Mouse (Mus musculus) heart, adult 9 months (tissue): ENCODE results near the gene Ulk3.

Source experiments
- DNase-seq, 2 experiments: peaks; one replicate each; pipeline ENCODE4 v3.0.0; 2022; ENCODE audit warnings: low spot score in 2 of 2

The Ulk3 gene

DNA sequence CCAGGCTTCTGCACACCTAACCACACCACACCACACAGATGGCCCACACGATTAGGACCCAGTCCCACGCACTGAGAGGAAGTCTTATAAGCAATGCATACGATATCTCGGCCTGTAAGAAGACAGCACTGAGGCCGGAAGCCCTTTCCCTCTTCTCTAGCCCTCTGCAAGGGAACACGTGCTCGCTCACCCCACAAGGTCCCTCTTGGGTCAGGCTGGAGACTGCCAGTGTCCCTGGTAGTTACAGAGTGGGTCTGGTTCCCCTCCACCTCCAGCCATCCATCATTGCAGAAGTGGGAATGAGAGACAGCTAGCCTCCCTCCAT lies 54.6 kb downstream of the Ulk3 start:
- DNase-seq = peak in 1 of 2 experiments; percentile 43

DNA sequence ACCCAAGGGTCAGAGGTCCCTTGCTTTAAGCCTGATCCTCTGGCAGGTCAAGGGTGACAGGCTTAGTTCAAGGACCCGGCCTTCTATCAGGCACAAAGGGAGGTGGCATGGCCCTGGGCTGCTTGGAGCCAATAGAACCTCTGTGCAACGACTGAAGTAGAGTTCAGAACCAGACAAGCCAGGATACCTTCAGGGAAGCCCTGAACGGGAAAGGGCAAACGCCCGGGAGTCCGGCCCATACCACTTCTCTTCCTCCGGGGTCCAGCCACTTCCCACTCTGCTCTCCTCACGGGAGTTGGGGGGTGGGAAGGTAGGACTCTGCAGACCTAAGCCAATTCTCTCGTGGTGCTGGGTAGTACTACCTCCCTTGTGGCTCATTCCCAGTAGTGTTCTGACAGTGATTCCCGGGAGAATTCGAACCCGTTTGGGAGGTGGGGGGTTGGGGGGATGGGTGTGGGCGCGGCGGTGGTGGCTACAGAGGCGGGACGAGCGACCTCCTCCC lies 55.2 kb downstream of the Ulk3 start:
- no peak for DNase-seq

DNA sequence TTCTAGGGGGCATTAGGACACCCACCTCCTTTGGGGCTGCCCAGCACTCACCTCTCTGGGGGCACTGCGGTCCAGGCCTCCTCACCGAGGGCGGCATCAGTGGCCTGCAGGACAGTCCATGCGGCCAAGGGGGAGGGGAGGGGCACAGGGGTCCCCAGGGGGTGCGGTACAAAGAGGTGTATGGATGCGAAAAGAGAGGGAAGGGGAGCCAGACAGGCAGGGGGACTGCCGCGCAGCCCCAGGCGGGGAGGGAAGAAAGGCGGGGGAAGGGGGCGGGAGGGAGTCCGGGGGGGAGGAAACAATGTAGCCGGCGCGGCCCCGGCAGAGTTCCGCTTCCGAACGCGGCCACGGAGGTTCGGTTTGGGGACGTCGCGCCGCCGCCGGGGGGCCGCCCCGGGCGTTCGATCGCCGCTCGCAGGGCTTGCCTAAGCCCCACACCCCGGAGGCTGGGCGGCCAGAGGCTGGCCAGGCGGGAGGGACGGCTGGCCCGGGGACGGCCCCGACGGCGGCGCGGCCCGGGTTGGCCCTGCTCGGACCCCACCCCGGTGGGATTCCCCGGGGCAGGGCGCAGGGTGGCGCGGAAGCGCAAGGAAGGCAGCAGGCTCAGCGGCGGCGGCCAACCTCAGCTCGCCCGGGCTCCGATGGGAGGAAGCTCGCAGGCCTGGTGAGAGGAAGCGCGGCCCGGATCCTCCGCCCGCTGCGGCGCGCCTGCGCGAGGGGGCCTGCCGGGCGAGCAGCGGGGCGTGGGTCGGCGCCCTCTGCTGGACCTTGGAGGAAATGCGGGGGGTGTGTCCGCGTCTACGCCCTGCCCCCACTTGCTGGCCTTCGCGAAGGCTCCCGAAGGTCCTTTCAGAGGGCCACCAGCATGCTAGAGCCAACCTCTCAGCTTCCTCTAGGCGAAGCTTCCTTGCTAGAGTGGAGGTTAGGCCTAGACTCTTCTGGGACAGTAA lies 56.0 kb downstream of the Ulk3 start:
- DNase-seq = peak; percentile 94 to 95
